Mouse (Mus musculus) colon, adult 2 months (tissue): ENCODE data around the gene Plxna4. TPM values are rescaled to one million over a fixed set of nuclear protein-coding genes. Genes with fewer than 3 reads are reported as not detected.

Source experiments
- polyA plus RNA-seq: library from polyadenylated mRNA; depleted of rRNA; stranded (reverse); fragments of >200 nt; gene quantifications from 2 replicates; pipeline ENCODE4 v1.2.3, GENCODE M21; 2012; rRNA removed

The Plxna4 gene
- polyA plus RNA-seq: 0.85 and 0.88 TPM in 2 replicates

GRCm38 (mm10) chr6:32588056-32588671, at the start of gene Plxna4:
Gene Plxna4, minus strand, starts transcription at chr6:32588192.

